Mouse (Mus musculus) midbrain, embryonic 10.5 days (tissue): ENCODE measurements around the gene 1500009C09Rik. TPM values are rescaled to one million over a fixed set of nuclear protein-coding genes. Genes with fewer than 3 reads are reported as not detected.

Source experiments
- DNase-seq: peaks from one replicate; pipeline ENCODE4 v3.0.0-alpha.2; 2017; ENCODE audit warnings: low spot score
- H3K27ac ChIP-seq: fragments of 300-500 bp; sonication (generic); replicated peaks from 2 replicates; pipeline ENCODE4 v1.5.1; 2016; ENCODE audit warnings: mild to moderate bottlenecking
- H3K27me3 ChIP-seq: fragments of 300-500 bp; sonication (generic); 2 replicates; pipeline ENCODE4 v1.6.1; 2016; ENCODE audit warnings: low read depth, mild to moderate bottlenecking; ENCODE audit not compliant: poor library complexity, severe bottlenecking
- H3K36me3 ChIP-seq: fragments of 300-500 bp; sonication (generic); 2 replicates; pipeline ENCODE4 v1.6.1; 2016; ENCODE audit warnings: mild to moderate bottlenecking, moderate library complexity
- H3K4me1 ChIP-seq: fragments of 300-500 bp; sonication (generic); 2 replicates; pipeline ENCODE4 v1.6.1; 2016
- H3K4me3 ChIP-seq: fragments of 300-500 bp; sonication (generic); 2 replicates; pipeline ENCODE4 v1.5.1; 2016; ENCODE audit warnings: mild to moderate bottlenecking, moderate library complexity
- H3K9me3 ChIP-seq: fragments of 300-500 bp; sonication (generic); replicated peaks from 2 replicates; pipeline ENCODE4 v1.6.1; 2016; ENCODE audit warnings: mild to moderate bottlenecking
- WGBS: fragments of 180-500 bp; shearing (Covaris S2); methylation state at CpG from one replicate; pipeline ENCODE4 v1.1.7; 2016; 5-methylcytosine and 5-hydroxymethylcytosine counted together
- polyA plus RNA-seq: library from polyadenylated mRNA; unstranded; fragments of >200 nt; fragmentation: Nextera tagmentation; extraction: Ambion mirVana; gene quantifications from 2 replicates; pipeline ENCODE4 v1.2.1, GENCODE M21; 2016

The 1500009C09Rik gene
- polyA plus RNA-seq, 1 experiment from 2014 or later, result 0.15 TPM

GRCm38 (mm10) chr15:82274927-82275901 lies 23.0 kb downstream of the 1500009C09Rik start:
- WGBS, result under 1% methylated on average over 85 of the region's 86 CpGs
- H3K27ac ChIP-seq, result peak overlapping the region; percentile 98

GRCm38 (mm10) chr15:82277591-82277990 lies 25.4 kb downstream of the 1500009C09Rik start:
- no peaks in the 10 kb centered on the region for H3K9me3 ChIP-seq
- peaks cover 61% of the 10 kb centered on the region for H3K36me3 ChIP-seq
- H3K27me3 ChIP-seq, result peaks cover 28% of the 10 kb centered on the region
- peaks cover 47% of the 10 kb centered on the region for H3K4me1 ChIP-seq
- peak overlapping the region; percentile 98 for H3K27ac ChIP-seq
- peak overlapping the region; percentile 87; the same call in 1 of the 2 replicates for H3K4me3 ChIP-seq
- DNase-seq, result no peak
- 96% methylated on average over 5 of the region's 5 CpGs for WGBS

More at GRCm38 (mm10) chr15:82274927-82275901, 23.0 kb downstream of the 1500009C09Rik start:
- DNase-seq, result peak; percentile 83
- no peaks in the 10 kb centered on the region for H3K9me3 ChIP-seq
- H3K4me3 ChIP-seq, result peak overlapping the region; percentile 87
- H3K27me3 ChIP-seq, result peaks cover 41% of the 10 kb centered on the region
- peaks cover 64% of the 10 kb centered on the region for H3K4me1 ChIP-seq
- H3K36me3 ChIP-seq, result peaks cover 38% of the 10 kb centered on the region

GRCm38 (mm10) chr15:82280638-82281037 lies 28.4 kb downstream of the 1500009C09Rik start:
- no peaks in the 10 kb centered on the region for H3K9me3 ChIP-seq
- no peak overlapping the region for H3K4me3 ChIP-seq
- no peak overlapping the region for H3K27ac ChIP-seq
- peaks cover 91% of the 10 kb centered on the region for H3K36me3 ChIP-seq
- H3K4me1 ChIP-seq, result peaks cover 26% of the 10 kb centered on the region
- no peak for DNase-seq
- WGBS, result 89% methylated on average over 4 of the region's 4 CpGs
- H3K27me3 ChIP-seq, result no peaks in the 10 kb centered on the region

- no peak overlapping the region for H3K4me3 ChIP-seq
- no peaks in the 10 kb centered on the region for H3K9me3 ChIP-seq
- H3K4me1 ChIP-seq, result no peaks in the 10 kb centered on the region
- H3K27me3 ChIP-seq, result no peaks in the 10 kb centered on the region
- no peak for DNase-seq
- H3K27ac ChIP-seq, result no peak overlapping the region
- 73% methylated on average over 12 of the region's 12 CpGs for WGBS
- peaks cover 99% of the 10 kb centered on the region for H3K36me3 ChIP-seq
These were observed 34.0 kb downstream of the 1500009C09Rik start for GRCm38 (mm10) chr15:82286157-82286556.

GRCm38 (mm10) chr15:82290252-82290651 lies 38.1 kb downstream of the 1500009C09Rik start:
- H3K27ac ChIP-seq, result no peak overlapping the region
- peaks cover 30% of the 10 kb centered on the region for H3K4me1 ChIP-seq
- peaks cover 72% of the 10 kb centered on the region for H3K36me3 ChIP-seq
- DNase-seq, result no peak
- no peaks in the 10 kb centered on the region for H3K27me3 ChIP-seq
- no peak overlapping the region for H3K4me3 ChIP-seq
- no peaks in the 10 kb centered on the region for H3K9me3 ChIP-seq
- 91% methylated on average over 7 of the region's 7 CpGs for WGBS

- Histone ChIP-seq H3K36me3 (peaks cover 46% of the 10 kb centered on the region), H3K4me1 (peaks cover 30% of the 10 kb centered on the region), H3K9me3 (no peaks in the 10 kb centered on the region), H3K27me3 (no peaks in the 10 kb centered on the region), H3K4me3 (peak overlapping the region; percentile 31), H3K27ac (peak overlapping the region; percentile 57)
- 34% methylated on average over 5 of the region's 5 CpGs for WGBS
- no peak for DNase-seq
These were observed 40.7 kb downstream of the 1500009C09Rik start for GRCm38 (mm10) chr15:82292851-82293250.

- peak overlapping the region; percentile 57 for H3K27ac ChIP-seq
- H3K4me3 ChIP-seq, result peak overlapping the region; percentile 31
- WGBS, result 8% methylated on average over 7 of the region's 7 CpGs
These were observed 41.1 kb downstream of the 1500009C09Rik start for GRCm38 (mm10) chr15:82293271-82293711.

GRCm38 (mm10) chr15:82294059-82294458 lies 41.9 kb downstream of the 1500009C09Rik start:
- 0 out of 2 replicates have a peak, but pooled peaks cover 5% of the 10 kb centered on the region for H3K9me3 ChIP-seq
- 0 out of 2 replicates have a peak overlapping the region, but pooled peaks have one; percentile 46 for H3K27ac ChIP-seq
- peaks cover 34% of the 10 kb centered on the region for H3K4me1 ChIP-seq
- peaks cover 7% of the 10 kb centered on the region for H3K27me3 ChIP-seq
- peaks cover 34% of the 10 kb centered on the region for H3K36me3 ChIP-seq
- H3K4me3 ChIP-seq, result no peak overlapping the region
- peak; percentile 36 for DNase-seq
- 55% methylated on average over 8 of the region's 8 CpGs for WGBS

More at GRCm38 (mm10) chr15:82293271-82293711, 41.1 kb downstream of the 1500009C09Rik start:
- Histone ChIP-seq H3K4me1 (peaks cover 30% of the 10 kb centered on the region), H3K9me3 (no peaks in the 10 kb centered on the region), H3K36me3 (peaks cover 42% of the 10 kb centered on the region), H3K27me3 (no peaks in the 10 kb centered on the region)
- peak; percentile 73 for DNase-seq

GRCm38 (mm10) chr15:82298764-82299561 lies 46.8 kb downstream of the 1500009C09Rik start, which contains the start of gene Wbp2nl:
TSS of gene Wbp2nl (plus strand) at chr15:82298954.
- H3K4me1 ChIP-seq, result peaks cover 11% of the 10 kb centered on the region
- no peak for DNase-seq
- H3K27ac ChIP-seq, result no peak within 1 kb of the TSS
- 60% methylated on average over 39 of the region's 39 CpGs for WGBS
- no peak within 1 kb of the TSS for H3K4me3 ChIP-seq
- peaks cover 14% of the 10 kb centered on the region for H3K27me3 ChIP-seq
- 0 out of 2 replicates have a peak, but pooled peaks cover 5% of the 10 kb centered on the region for H3K9me3 ChIP-seq
- no peaks in the 10 kb centered on the region for H3K36me3 ChIP-seq

GRCm38 (mm10) chr15:82307107-82307506 lies 54.9 kb downstream of the 1500009C09Rik start:
- Histone ChIP-seq H3K4me1 (peaks cover 7% of the 10 kb centered on the region), H3K9me3 (no peaks in the 10 kb centered on the region), H3K4me3 (no peak overlapping the region), H3K27ac (no peak overlapping the region), H3K27me3 (no peaks in the 10 kb centered on the region; the same call in 1 of the 2 replicates), H3K36me3 (no peaks in the 10 kb centered on the region)
- 52% methylated on average over 3 of the region's 3 CpGs for WGBS
- no peak for DNase-seq

GRCm38 (mm10) chr15:82308416-82308815 lies 56.2 kb downstream of the 1500009C09Rik start:
- Histone ChIP-seq H3K27me3 (no peaks in the 10 kb centered on the region; the same call in 1 of the 2 replicates), H3K36me3 (no peaks in the 10 kb centered on the region), H3K4me1 (peaks cover 7% of the 10 kb centered on the region), H3K9me3 (no peaks in the 10 kb centered on the region), H3K27ac (no peak overlapping the region), H3K4me3 (no peak overlapping the region)
- no peak for DNase-seq
- WGBS, result 84% methylated on average over 3 of the region's 3 CpGs
